Mouse (Mus musculus): ENCODE data around the gene Medag.

- TF ChIP-seq GATA1 (IDR thresholded peaks at IDR 0.05; ENCODE audit: low read length) (no peak), TAL1 (IDR thresholded peaks at IDR 0.05; ENCODE audit: low read length) (no peak)
Observed at GRCm38 (mm10) chr5:149447733-149448132, 36.2 kb downstream of the Medag start.

Data from erythroblast, embryonic 14.5 days (primary cell).